Mouse (Mus musculus) adrenal gland (tissue): ENCODE measurements around the gene Timmdc1.

Experiments used
- intact Hi-C: fragments of 180-260 bp; cut with DNase I; formaldehyde crosslinking; loops from one replicate; pipeline ENCODE4 v1.15.1; 2025
- long read RNA-seq, 2 experiments: library from polyadenylated mRNA; unstranded; transcript quantifications; one replicate each; pipeline ENCODE4 v2.0.0; 2020; ENCODE audit warnings: borderline replicate concordance in 1 of 2; ENCODE audit not compliant: insufficient replicate concordance in 1 of 2

Timmdc1 gene
- long read RNA-seq, experiment 1, partial matches to known transcripts: 1 of 43 reads
- long read RNA-seq, experiment 1, other reads (novel, unspliced or antisense): 39 of 43 reads
- long read RNA-seq, experiment 2, partial matches to known transcripts: 0 of 14 reads
- long read RNA-seq, experiment 2, other reads (novel, unspliced or antisense): 13 of 14 reads

DNA sequence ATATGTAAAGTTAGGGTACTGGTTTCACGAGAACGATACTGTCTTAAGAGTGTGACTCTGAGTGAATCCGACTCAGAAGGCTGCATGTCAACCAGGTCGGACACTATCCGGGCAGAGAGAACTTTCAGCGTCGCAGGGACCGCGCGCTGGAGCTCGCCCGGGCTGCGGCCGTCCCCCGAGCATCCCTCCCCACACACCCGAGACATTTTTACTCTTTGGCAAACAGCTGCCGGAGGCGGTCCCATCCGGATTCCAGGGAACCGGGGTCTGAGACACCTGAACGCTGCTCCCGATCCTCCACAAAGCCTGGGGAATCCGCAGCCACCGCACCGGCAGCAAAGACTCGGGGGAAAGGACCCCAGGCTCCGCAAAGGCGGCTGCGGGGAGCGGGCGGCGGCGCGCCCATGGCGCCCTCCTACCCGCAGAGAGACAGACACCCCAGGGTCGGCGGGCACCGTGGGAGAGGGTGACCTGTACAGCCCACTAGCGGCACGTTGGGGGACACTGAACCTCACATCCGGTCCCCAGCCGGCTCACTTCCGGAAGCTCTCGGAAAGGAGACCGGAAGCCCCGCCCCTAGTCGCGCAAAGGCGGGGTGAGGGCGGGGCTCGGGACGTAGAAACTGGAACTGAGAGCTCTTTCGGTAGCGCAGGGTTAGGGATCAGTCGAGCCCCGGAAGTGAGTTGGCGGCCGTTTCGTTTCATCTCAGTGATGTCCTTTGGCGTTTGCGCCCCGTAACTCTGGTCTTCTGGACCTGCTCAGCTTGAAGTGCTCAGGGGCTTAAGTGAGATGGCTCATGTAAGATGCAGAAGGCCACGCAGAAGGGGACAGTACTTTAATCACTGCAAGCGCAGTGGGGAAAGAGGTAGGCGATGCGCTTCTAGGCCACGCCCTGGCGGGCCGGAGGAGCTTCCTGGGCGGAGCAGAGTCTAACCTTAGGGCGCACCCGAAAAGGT is at the start of gene Timmdc1:
Gene Timmdc1, minus strand, starts transcription at position 535 of the 956 bp plus-strand sequence.
- intact Hi-C loops: no loop called here

DNA sequence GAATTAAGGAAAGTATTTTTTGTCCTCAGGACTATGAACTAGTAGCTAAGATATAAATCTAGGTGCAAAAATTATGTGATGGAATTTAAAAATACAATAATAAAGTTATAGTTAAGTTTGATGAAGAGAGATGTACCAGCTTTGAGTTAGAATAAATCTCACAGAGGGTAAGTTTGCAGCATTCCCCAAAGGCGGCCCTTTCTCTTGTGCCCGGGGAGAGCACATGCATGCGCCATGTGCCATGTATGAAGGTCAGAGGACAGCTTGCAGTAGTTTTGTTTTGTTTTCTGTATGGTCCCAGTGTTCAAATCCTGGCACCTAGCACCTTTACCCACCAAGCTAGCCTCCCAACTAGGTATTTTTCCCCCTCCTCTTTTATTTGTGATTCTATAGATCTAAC is 49.0 kb upstream of the Timmdc1 start:
- intact Hi-C loops: no loop called here

DNA sequence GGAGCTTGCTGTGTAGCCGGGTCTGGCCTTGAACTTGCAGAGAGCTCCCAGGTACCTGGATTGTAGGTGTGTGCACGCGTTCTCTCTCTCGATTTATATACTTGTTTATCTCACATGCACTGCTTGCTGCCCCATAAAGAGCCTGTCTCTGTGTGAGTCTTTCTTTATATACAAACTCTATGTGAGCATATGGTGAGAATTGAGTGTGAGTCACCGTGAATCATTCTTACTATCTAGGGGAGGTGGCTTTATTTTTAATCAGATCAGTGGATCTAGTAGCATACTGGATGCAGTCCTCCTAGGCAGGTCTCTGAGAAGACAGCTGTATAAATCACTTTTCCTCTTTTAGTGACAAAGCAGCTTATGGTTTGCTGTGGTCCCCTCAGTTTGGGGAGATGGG is 45.7 kb upstream of the Timmdc1 start:
- intact Hi-C loops: no loop called here

DNA sequence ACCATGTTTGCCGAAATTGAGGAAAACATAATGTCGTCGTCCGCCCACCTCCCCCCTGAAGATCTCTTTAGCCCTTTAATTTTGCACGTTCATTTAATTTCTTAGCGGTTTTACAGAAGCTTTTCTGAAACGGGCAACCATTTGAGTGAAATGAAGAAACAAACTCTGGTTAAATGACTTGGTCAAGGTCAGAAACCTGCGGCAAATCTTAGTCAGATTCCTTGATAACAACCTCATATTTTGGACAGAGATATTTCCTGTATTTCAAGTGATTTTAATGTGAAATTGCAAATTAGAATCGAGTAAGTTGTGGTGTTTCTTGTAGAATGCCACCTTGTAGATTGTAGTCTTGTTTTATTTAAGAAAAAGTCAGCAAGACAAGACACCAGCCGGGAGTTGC is 41.1 kb upstream of the Timmdc1 start:
- intact Hi-C loops: no loop called here

DNA sequence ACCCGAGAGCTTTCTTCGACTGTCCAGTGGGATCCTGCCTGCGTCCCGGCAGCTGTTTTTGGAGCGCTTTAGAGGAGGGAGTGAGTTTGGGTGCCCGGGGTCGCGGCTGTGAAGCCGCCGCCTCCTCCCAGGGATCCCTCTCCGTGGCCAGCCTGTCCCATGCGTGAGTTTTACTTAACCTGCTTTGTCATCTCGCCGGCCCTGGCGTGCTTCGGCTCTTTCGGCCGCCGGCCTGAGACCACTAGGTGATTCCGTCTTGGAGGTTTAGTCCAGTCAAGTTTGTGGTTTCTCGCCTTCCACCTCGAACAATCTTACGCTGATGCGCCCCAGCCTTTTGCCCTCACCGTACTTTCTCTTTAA is 40.5 kb upstream of the Timmdc1 start:
- intact Hi-C loops: no loop called here

DNA sequence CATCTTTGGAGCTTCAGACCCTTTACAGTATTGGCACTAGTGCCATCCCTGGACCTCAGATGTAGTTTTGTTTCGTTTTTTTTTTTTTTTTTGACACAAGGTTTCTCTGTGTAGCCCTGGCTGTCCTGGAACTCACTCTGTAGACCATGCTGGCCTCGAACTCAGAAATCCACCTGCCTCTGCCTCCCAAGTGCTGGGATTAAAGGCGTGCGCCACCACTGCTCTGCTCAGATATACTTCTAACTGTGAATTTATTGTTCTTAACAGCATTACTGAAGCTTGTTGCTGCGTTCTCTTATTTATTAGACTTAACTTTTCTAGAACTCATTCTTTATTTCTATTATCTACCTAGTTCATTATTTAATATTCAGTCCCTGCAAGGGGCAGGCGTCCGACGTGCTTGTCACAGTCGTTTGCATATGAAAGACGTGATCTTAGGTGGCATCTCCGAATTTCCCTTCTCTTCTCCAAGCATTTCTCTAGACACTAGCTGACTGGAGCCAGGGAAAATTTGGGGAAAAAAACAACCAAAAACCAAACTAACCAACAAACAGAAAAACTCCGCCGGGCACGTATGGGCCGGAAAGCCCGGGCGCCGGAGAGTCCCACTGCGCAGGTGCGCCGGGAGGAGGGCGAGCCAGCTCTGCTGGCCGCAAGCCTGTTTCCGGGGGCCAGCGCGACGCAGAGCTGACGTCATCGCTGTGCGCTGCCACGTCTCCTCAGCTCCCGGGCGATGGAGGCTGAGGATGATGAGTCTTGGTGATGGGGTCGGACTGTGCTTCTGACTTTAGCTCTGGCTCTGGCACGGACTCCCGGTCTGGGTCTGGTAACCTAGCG is 39.9 kb upstream of the Timmdc1 start:
- intact Hi-C loops: no loop called here

DNA sequence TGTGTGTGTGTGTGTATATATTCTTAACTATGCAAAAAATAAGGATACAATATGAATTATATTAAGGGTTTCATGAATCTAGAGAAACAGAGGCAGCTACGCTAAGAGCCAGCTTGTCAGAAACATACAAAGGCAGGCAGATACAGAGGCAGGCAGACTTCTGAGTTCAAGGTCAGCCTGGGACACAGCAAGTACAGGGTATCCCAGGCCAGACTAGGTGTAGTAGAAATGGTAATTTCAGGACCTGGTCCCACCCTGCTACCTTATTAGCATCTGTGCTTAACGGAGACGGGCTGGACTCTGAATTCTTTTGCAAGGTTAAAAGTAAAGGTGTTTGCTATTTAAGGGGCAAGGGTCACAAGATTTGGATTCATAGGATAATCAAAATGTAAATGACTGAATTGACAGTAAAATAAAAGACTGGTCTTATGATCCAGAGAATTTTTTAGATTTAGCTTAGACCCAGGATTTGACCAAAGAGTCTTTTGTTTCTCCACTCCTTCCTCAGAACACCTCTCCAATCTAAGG is 35.8 kb upstream of the Timmdc1 start, which contains the start of gene Tmem39a:
Gene Tmem39a, plus strand, starts transcription at position 478 of the 528 bp plus-strand sequence.
- intact Hi-C loops: no loop called here

DNA sequence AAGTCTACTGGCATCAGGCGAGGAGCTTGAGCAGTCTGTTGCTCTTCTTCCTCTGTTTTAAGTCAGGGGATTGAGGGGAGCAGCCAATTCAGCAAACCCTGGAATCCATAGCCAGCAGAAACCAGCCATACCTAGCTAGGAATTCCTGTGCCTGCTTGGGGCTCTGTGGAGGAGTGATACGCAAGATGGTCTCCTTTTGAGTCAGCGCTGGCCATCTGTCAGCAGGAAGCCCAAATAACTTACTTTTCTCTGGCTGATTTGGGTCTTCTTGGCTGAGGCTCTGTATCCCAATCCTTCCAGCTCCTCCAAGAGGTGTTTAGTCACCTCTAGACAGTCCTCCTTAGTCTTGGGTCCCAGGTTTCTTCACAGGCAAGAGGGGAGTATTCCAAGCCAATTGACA is 33.5 kb upstream of the Timmdc1 start:
- intact Hi-C loops: no loop called here

DNA sequence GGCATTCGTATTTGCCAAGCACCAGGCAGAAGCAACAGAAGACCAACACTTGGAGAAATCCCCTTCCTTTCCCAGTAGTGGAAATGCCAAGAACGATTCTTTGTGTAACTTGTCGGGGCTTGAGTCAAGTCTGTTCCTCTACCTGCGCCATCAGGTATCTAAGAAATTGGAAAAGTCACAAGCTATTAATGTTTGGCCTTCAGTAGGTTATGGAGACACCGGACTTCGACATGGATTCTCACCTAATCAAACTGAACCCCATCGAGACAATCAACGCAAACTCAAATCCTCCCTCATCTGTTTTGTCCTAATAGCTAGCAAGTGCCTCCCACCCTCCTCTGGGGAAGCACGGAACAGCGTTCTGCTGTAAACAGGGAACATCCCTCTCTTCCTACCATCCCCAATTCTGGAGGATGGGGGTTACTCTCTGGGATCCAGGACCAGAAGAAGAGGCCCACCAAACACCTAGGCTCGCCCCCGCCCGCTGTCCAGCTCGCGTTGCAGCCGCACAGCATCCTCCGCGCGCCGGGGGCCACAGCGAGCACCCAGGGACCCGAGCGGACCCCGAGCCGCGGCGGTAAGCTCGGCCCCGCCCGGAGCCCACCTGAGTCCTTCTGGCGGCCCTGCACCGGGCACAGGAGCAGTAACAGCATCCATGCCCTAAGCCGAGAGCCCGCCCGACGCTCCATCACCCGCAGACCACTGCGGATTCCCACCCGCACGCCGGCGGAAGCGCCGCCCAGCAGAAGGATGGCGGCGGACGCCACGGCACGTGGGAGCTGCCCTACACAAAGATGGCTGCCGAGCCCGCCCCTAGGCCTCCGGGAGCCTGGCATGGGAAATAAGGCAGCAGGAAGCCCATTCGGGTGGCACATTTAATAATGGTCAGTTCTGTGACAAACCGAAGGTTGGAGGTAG is 27.3 kb upstream of the Timmdc1 start, which contains the start of gene Poglut1:
Gene Poglut1, minus strand, starts transcription at position 780 of the 918 bp plus-strand sequence.
- intact Hi-C loops: no loop called here

DNA sequence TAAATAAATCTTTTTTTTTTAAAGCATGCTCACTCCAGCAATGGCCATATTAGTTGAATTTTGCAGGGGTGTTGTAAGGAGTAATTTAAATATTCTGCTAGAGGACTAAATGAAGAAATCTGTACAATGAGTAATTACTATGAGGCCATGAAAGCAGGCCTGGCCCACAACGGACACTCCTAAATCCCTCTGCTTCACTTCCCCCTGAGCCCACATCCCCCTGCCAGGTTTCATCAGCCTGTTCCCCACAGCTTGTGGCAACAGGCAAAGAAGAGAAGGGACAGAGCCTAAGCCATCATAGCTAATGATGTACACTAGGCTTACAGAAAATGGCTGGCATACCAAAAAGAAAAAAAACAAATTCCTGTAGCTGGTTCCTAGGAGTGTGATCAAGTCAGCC is 25.5 kb upstream of the Timmdc1 start:
- intact Hi-C loops: no loop called here

DNA sequence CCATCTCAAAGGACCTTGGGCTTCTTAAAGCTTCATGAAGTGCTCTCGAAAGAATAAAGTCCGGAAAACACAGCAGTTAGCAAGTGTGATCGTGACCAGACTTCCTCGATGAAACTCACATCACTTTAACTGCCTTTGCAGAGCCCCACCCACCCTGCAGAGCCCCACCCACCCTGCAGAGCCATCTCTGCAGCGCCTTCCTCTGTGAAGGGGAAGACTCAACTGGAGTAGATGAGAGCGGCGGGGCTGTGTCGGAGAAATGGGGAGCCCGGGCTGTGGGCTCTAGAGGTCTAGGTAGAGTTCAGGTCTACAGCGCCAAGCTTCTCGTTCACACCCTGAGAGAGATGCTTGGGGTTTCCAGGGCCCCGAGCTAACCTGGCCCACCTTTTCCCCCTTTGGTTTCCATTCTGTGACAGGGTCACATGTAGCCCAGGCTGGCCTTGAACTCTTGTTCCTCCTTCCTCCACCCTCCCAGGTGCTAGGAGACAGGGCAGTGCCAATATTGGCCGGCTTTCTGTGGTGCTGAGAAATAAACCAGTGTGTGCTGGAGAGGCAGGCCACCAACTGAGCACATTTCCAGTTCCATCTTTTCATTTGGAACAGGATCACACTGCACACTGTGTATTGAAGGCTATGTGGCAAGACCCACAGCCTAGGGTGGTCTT is 16.4 kb upstream of the Timmdc1 start:
- intact Hi-C loops: loop anchor here (5.0 to 10.0 kb wide), 2 partner anchors 186 to 273 kb away; no protein-coding TSS in a partner anchor

DNA sequence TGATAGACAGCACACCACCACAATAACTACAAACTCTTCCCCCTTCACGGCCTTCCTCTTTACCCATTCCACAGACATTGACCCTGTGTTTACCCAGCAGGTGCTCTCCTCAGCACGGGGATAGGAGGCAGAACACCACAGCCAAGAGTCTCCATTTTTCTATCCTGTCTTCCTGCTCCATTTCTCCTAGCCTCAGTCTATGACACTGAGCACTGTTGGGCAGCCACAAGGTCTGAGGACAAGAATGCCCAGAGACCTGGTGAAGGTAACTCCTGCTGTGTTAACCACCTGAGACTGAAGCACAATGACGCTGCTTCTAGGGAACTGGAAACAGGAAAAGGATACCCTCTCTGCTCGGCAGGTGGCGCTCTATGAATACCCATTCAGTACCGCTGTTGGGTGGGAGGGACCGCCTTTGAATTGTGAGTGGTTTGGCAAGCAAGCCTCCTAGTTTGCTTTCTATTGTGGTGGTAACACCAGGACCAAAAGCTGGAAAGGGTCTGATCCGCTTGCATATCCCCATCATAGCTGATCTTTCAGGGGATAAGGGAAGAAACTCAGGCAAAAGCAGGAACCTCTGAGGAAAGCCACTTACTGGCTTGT is 14.2 kb upstream of the Timmdc1 start:
- intact Hi-C loops: loop anchor here (5.0 to 10.0 kb wide), 2 partner anchors 188 to 276 kb away; no protein-coding TSS in a partner anchor

DNA sequence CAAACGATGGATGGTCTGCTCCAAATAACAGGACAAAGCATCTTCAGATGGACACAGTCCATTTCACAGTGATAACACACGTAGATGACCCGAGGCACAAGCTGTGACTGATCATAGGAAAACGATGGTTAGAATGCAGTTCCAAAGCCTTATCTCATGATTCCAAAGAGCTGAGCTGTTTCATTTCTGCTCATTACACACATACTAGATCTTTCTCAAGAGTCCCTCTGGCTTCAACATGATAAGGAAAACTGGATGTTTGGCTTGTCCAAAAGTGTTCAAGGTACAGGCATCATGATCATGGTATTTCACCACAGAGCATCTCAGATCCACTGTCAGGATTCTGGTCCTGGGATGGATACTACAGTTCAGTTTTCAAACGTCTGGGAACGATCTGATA is 3.8 kb upstream of the Timmdc1 start:
- intact Hi-C loops: no loop called here

DNA sequence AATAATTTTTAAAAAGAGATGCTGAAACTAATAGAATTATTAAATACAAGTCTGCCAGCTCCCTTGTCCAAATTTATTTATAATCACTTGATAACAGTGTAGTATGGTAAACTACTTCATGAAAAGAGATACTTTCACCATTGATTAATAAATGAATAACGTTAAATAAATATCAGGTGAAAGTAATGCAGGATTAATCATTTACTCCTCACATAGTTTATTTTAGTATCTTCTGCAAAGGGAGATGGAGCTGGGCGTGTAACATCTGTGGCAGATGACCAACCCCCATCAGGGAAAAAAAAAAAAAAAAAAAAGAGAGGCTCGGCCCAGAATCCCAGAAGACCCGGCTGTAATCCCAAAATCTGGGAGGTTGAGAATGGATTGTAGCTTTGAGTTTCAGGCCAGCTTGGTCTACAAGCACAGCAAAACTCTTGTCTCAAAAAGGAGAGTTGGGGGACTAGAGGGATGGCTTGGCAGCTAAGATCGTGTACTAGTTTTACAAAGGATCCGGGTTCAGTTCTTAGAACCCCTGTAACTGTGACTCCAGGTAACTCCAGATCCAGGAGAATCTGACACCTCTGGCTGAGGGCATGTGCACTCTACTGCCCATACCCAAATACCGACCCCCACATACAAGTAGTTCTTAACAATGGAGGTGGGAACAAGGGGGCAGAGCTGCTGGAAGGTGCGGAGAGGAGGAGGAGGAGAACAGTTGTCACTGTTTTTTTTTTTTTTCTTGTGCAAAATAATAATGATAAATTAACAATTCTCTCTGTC is 1.1 kb downstream of the Timmdc1 start:
- intact Hi-C loops: no loop called here

DNA sequence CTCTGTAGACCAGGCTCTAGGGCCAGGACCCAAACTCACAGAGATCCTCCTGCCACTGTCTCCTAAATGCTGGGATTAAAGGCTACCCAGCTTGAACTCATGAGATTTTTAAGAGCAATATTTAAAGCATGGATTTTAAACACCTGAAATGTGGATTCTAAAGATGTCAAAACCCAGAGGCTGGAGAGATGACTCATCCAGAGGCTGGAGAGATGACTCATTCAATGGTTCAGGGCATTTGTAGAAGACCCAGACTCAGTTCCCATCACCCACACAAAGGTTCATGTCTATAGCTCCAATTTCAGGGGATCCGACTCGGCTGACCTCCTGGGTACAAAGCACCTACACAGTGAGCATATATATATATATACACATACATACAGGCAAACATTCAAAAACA is 3.3 kb downstream of the Timmdc1 start:
- intact Hi-C loops: no loop called here

DNA sequence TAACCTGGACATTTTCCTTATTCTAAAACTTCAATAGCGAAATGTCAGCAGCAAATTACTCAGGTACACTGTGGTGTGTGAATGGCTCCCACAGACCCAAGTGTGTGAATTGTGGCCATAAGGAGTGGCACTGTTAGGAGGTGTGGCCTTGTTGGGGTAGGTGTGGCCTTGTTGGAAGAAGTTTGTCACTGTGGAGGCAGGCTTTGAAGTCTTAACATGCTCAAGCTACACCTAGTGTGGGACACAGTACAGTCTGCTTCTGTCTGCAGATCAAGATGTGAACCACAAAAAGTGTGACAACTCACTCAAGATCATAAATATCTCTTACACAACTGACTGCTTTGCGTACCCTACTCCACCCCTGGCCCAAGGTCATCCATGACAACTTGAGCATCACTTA is 11.6 kb downstream of the Timmdc1 start:
- intact Hi-C loops: no loop called here

DNA sequence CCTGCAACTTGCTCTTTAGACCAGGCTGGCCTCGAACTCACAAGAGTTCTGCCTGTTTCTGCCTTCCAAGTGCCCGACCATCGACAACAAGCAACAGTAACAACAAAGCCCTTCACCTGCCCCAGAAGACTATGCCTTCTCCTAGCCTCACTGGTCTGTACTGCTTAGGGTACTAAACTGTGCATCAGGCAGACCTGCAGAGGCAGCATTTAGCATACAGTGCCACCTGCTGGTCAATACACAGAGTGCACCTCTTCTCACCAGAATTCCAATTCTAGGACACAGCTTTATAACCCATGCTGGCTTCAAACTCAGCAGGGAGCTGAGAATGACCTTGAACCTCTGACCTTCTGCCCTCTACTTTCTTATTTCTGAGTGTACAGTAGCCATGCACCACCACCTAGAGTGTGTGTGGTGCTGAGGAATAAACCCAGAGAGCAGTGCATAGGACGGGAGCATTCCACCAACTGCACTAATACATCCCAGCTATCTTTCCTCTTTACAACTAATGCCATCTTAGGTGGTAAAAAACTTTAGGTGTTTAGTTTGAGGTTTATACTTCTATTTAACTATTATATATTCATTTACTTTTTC is 16.3 kb downstream of the Timmdc1 start:
- intact Hi-C loops: loop anchor here (5.0 to 10.0 kb wide), 2 partner anchors 159 to 511 kb away; partner anchors contain the start of genes Cox17 and Gm21987

DNA sequence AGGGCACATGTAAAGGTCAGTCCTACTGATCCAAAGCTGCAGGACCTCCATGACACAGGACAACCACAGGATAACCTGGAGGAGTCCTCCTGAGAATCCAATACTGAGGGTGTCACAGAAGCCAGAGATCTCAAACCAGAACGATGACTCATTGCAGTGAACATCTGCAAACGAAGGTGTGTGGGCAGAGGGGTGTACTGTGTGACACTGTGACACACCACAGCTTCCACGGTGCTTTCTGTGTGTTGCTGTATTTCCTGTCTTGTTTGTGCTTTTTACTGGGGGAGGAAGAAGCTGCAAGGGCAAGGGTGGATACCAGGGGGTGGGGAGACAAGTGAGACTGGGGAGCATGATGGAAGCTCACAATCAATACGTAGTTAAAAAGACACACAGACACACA is 18.9 kb downstream of the Timmdc1 start:
- intact Hi-C loops: loop anchor here (10.0 kb wide), 1 partner anchor 509 kb away; no protein-coding TSS in a partner anchor
